Mouse (Mus musculus) limb, embryonic 14.5 days (tissue): ENCODE results near the gene Rbms1. TPM values are rescaled to one million over a fixed set of nuclear protein-coding genes. Genes with fewer than 3 reads are reported as not detected.

Experiments used
- ATAC-seq: fragments of 200-750 bp; cut with Nextera tagmentation; 2 replicates; pipeline ENCODE4 v1.8.0; 2017; ENCODE audit warnings: low read depth, moderate number of reproducible peaks, moderate TSS enrichment; ENCODE audit not compliant: low FRiP score
- DNase-seq: peaks from one replicate; pipeline ENCODE4 v3.0.0-alpha.2; 2015; ENCODE audit warnings: low spot score
- H3K27ac ChIP-seq: fragments of 300-500 bp; sonication (generic); replicated peaks from 2 replicates; pipeline ENCODE4 v1.5.1; 2014; ENCODE audit warnings: low read depth, mild to moderate bottlenecking, low read length, moderate library complexity, mixed read lengths
- H3K27me3 ChIP-seq: fragments of 300-500 bp; sonication (generic); 2 replicates; pipeline ENCODE4 v1.6.1; 2014; ENCODE audit warnings: low read length, mixed read lengths; ENCODE audit not compliant: control insufficient read depth, insufficient read depth
- H3K36me3 ChIP-seq: fragments of 300-500 bp; sonication (generic); 2 replicates; pipeline ENCODE4 v1.6.1; 2014; ENCODE audit warnings: mild to moderate bottlenecking, low read length, moderate library complexity, mixed read lengths; ENCODE audit not compliant: control insufficient read depth, insufficient read depth
- H3K4me1 ChIP-seq: fragments of 300-500 bp; sonication (generic); 2 replicates; pipeline ENCODE4 v1.6.1; 2014; ENCODE audit warnings: antibody characterized with exemption, low read length, mixed read lengths; ENCODE audit not compliant: control insufficient read depth, insufficient read depth
- H3K4me2 ChIP-seq: fragments of 300-500 bp; sonication (generic); replicated peaks from 2 replicates; pipeline ENCODE4 v1.6.1; 2014; ENCODE audit warnings: low read depth, mild to moderate bottlenecking, low read length, moderate library complexity; ENCODE audit not compliant: severe bottlenecking
- H3K4me3 ChIP-seq: fragments of 300-500 bp; sonication (generic); replicated peaks from 2 replicates; pipeline ENCODE4 v1.5.1; 2014; ENCODE audit warnings: low read length
- H3K9ac ChIP-seq: fragments of 300-500 bp; sonication (generic); 2 replicates; pipeline ENCODE4 v1.6.1; 2014; ENCODE audit warnings: mild to moderate bottlenecking, low read depth, low read length, moderate library complexity; ENCODE audit not compliant: severe bottlenecking
- H3K9me3 ChIP-seq: fragments of 300-500 bp; sonication (generic); 2 replicates; pipeline ENCODE4 v1.6.1; 2016; ENCODE audit warnings: low read length; ENCODE audit not compliant: control insufficient read depth
- POLR2A ChIP-seq: fragments of 200-500 bp; IDR thresholded peaks from 2 replicates; pipeline ENCODE4 v1.8.0; 2012; ENCODE audit warnings: inconsistent platforms, mild to moderate bottlenecking, moderate library complexity, borderline replicate concordance; ENCODE audit not compliant: insufficient read depth, insufficient read length; ENCODE audit errors: extremely low read depth
- WGBS: fragments of 180-500 bp; shearing (Covaris S2); extraction: QIAGEN DNeasy Blood & Tissue Kit; methylation state at CpG from one replicate; pipeline ENCODE4 v1.1.7; 2014; 5-methylcytosine and 5-hydroxymethylcytosine counted together
- polyA plus RNA-seq, 2 experiments: library from polyadenylated mRNA; depleted of rRNA in 1 of 2; stranded (reverse) in 1 of 2; unstranded in 1 of 2; fragments of >200 nt; fragmentation: Nextera tagmentation in 1 of 2; extraction: Ambion mirVana in 1 of 2; gene quantifications; 2 replicates each; pipeline versions ENCODE4 v1.2.1 to v1.2.3; 2012 to 2014

The Rbms1 gene
- polyA plus RNA-seq, 2 experiments, result 84.9 to 118 TPM

- DNase-seq, result no peak
- H3K36me3 ChIP-seq, result peaks cover 12% of the 10 kb centered on the region
- no peak overlapping the region for H3K4me2 ChIP-seq
- no peak overlapping the region for H3K9ac ChIP-seq
- ATAC-seq, result no peak
- no peak overlapping the region for H3K4me3 ChIP-seq
- no peak overlapping the region for H3K27ac ChIP-seq
- H3K27me3 ChIP-seq, result no peaks in the 10 kb centered on the region
- no peaks in the 10 kb centered on the region for H3K9me3 ChIP-seq
- peaks cover 13% of the 10 kb centered on the region for H3K4me1 ChIP-seq
- TF ChIP-seq POLR2A, result no peak
- WGBS, result 77% methylated on average over 17 of the region's 17 CpGs
Measured at GRCm38 (mm10) chr2:60798767-60799529, 164.0 kb downstream of the Rbms1 start.

GRCm38 (mm10) chr2:60796969-60797669 lies 165.9 kb downstream of the Rbms1 start:
- H3K4me2 ChIP-seq, result no peak overlapping the region
- H3K27ac ChIP-seq, result no peak overlapping the region
- H3K4me3 ChIP-seq, result no peak overlapping the region
- no peak for TF ChIP-seq POLR2A
- H3K27me3 ChIP-seq, result no peaks in the 10 kb centered on the region
- no peaks in the 10 kb centered on the region for H3K9me3 ChIP-seq
- peaks cover 13% of the 10 kb centered on the region for H3K4me1 ChIP-seq
- ATAC-seq (no peak; the same call in 1 of the 2 replicates), DNase-seq (no peak)
- WGBS, result 79% methylated on average over 17 of the region's 17 CpGs
- peaks cover 16% of the 10 kb centered on the region for H3K36me3 ChIP-seq
- H3K9ac ChIP-seq, result no peak overlapping the region

- DNase-seq (no peak), ATAC-seq (no peak)
- TF ChIP-seq POLR2A, result no peak
- Histone ChIP-seq H3K36me3 (peaks cover 21% of the 10 kb centered on the region), H3K4me3 (no peak overlapping the region), H3K4me2 (no peak overlapping the region), H3K4me1 (peaks cover 12% of the 10 kb centered on the region), H3K27me3 (no peaks in the 10 kb centered on the region), H3K9me3 (no peaks in the 10 kb centered on the region), H3K27ac (no peak overlapping the region), H3K9ac (no peak overlapping the region)
- 76% methylated on average over 2 of the region's 2 CpGs for WGBS
Measured at GRCm38 (mm10) chr2:60796616-60796968, 166.4 kb downstream of the Rbms1 start.

GRCm38 (mm10) chr2:60795861-60796260 lies 167.1 kb downstream of the Rbms1 start:
- WGBS, result 79% methylated on average over 9 of the region's 9 CpGs
- peaks cover 5% of the 10 kb centered on the region; the same call in 1 of the 2 replicates for H3K4me1 ChIP-seq
- no peak overlapping the region for H3K4me3 ChIP-seq
- no peaks in the 10 kb centered on the region for H3K9me3 ChIP-seq
- no peak overlapping the region for H3K4me2 ChIP-seq
- H3K36me3 ChIP-seq, result peaks cover 25% of the 10 kb centered on the region
- no peaks in the 10 kb centered on the region for H3K27me3 ChIP-seq
- no peak for TF ChIP-seq POLR2A
- DNase-seq (no peak), ATAC-seq (no peak)
- no peak overlapping the region for H3K27ac ChIP-seq
- no peak overlapping the region for H3K9ac ChIP-seq

GRCm38 (mm10) chr2:60792506-60792905 lies 170.5 kb downstream of the Rbms1 start:
- DNase-seq (no peak), ATAC-seq (no peak)
- WGBS, result 87% methylated on average over 4 of the region's 4 CpGs
- Histone ChIP-seq H3K4me1 (0 out of 2 replicates have a peak, but pooled peaks cover 5% of the 10 kb centered on the region), H3K36me3 (peaks cover 36% of the 10 kb centered on the region), H3K9ac (no peak overlapping the region), H3K27me3 (no peaks in the 10 kb centered on the region), H3K4me3 (no peak overlapping the region), H3K9me3 (no peaks in the 10 kb centered on the region), H3K27ac (no peak overlapping the region), H3K4me2 (no peak overlapping the region)
- TF ChIP-seq POLR2A, result no peak
